In genomic region chr6:20037769-20038168, GRCm38 (mm10) we compare ENCODE assay signal across 8 mouse cellular contexts.
DNase-seq lines count a peak whose midpoint lies in the region; ATAC-seq lines count a peak whose summit lies in the region.

No protein-coding gene starts in this region.

- WGBS in hindbrain, embryonic 16.5 days = 38% methylated on average over 1 of the region's 1 CpGs

- no peak overlapping the region for H3K9ac ChIP-seq in hindbrain, embryonic 16.5 days (ENCODE audit: low read depth, low read length)

- DNase-seq in gastrocnemius, postnatal 10 days = peak; percentile 2
- no peak for DNase-seq in gastrocnemius, postnatal 36 days
- DNase-seq in 416B (ENCODE audit: low read depth) = peak; percentile 70
- peak; percentile 22 to 59 for DNase-seq in cerebellum, postnatal 25 days
- DNase-seq in layer of hippocampus, adult 9-11 months = peak; percentile 17
- no peak for DNase-seq in lung, postnatal 25 days (ENCODE audit: low spot score)

- H3K36me3 ChIP-seq in hindbrain, embryonic 16.5 days (ENCODE audit: control insufficient read depth, insufficient read depth, low read length) = no peaks in the 10 kb centered on the region

- no peak for ATAC-seq in megakaryocyte, adult 5-6 weeks (ENCODE audit: poor library complexity, severe bottlenecking)
- ATAC-seq in hindbrain, embryonic 16.5 days = no peak

- H3K4me1 ChIP-seq in hindbrain, embryonic 16.5 days (ENCODE audit: control insufficient read depth, insufficient read depth, low read depth, low read length) = no peaks in the 10 kb centered on the region

- no peaks in the 10 kb centered on the region for H3K27me3 ChIP-seq in hindbrain, embryonic 16.5 days (replicated peaks; ENCODE audit: control insufficient read depth, insufficient read depth, low read length)

- H3K9me3 ChIP-seq in hindbrain, embryonic 16.5 days (ENCODE audit: control insufficient read depth, low read length) = no peaks in the 10 kb centered on the region

- H3K4me3 ChIP-seq in hindbrain, embryonic 16.5 days (ENCODE audit: low read length) = no peak overlapping the region

- H3K27ac ChIP-seq in hindbrain, embryonic 16.5 days (ENCODE audit: low read depth, low read length) = no peak overlapping the region

- H3K4me2 ChIP-seq in hindbrain, embryonic 16.5 days (ENCODE audit: low read length) = no peak overlapping the region

- intact Hi-C loops in gastrocnemius, postnatal 36 days (cut with DNase I) = no loop called here

Comparison
In these comparisons a context has a peak if more than half of its experiments do, and no peak if none do; other contexts are left out.
1. DNase-seq: peak in gastrocnemius, postnatal 10 days (single experiment), 416B (single experiment), cerebellum, postnatal 25 days (2 of 2) and layer of hippocampus, adult 9-11 months (single experiment); none in gastrocnemius, postnatal 36 days (0 of 2) and lung, postnatal 25 days (single experiment).